Mouse (Mus musculus): Measurements from ENCODE around the gene BC067074. TPM values are rescaled to one million over a fixed set of nuclear protein-coding genes. Genes with fewer than 3 reads are reported as not detected.
"Not testable (repeated sequence)": the region's sequence is repeated elsewhere in the genome, so short reads cannot be mapped to it uniquely, and the experiment has no call there.

The BC067074 gene
- polyA plus RNA-seq, 1 experiment from 2014 or later = 5.4 TPM

GRCm38 (mm10) chr13:113374084-113374405 lies 81.1 kb downstream of the BC067074 start:
- 17% methylated on average over 2 of the region's 2 CpGs for WGBS
- no peak for ATAC-seq (ENCODE audit: insufficient read depth)

GRCm38 (mm10) chr13:113377631-113378030 lies 84.7 kb downstream of the BC067074 start:
- H3K4me2 ChIP-seq = no peak overlapping the region
- no peaks in the 10 kb centered on the region for H3K4me1 ChIP-seq (ENCODE audit: insufficient read depth)
- ATAC-seq (ENCODE audit: insufficient read depth) = no peak
- H3K27me3 ChIP-seq (ENCODE audit: insufficient read depth, low read length) = no peaks in the 10 kb centered on the region
- H3K9me3 ChIP-seq (ENCODE audit: low read depth, low read length) = no peaks in the 10 kb centered on the region
- no peak for DNase-seq
- no peaks in the 10 kb centered on the region for H3K36me3 ChIP-seq (ENCODE audit: insufficient read depth)
- H3K4me3 ChIP-seq (ENCODE audit: low read depth, low read length) = no peak overlapping the region
- WGBS = 79% methylated on average over 7 of the region's 7 CpGs
- H3K27ac ChIP-seq (ENCODE audit: low read depth) = no peak overlapping the region
- no peak for TF ChIP-seq CTCF (IDR thresholded peaks at IDR 0.05; ENCODE audit: low read depth)
- H3K9ac ChIP-seq = no peak overlapping the region

More at GRCm38 (mm10) chr13:113374084-113374405, 81.1 kb downstream of the BC067074 start:
- no peak for DNase-seq
- Histone ChIP-seq H3K27me3 (ENCODE audit: insufficient read depth, low read length) (no peaks in the 10 kb centered on the region), H3K4me3 (ENCODE audit: low read depth, low read length) (no peak overlapping the region), H3K9me3 (ENCODE audit: low read depth, low read length) (no peaks in the 10 kb centered on the region), H3K9ac (no peak overlapping the region), H3K4me1 (ENCODE audit: insufficient read depth) (no peaks in the 10 kb centered on the region), H3K4me2 (no peak overlapping the region), H3K27ac (ENCODE audit: low read depth) (no peak overlapping the region), H3K36me3 (ENCODE audit: insufficient read depth) (no peaks in the 10 kb centered on the region)
- no peak for TF ChIP-seq CTCF (IDR thresholded peaks at IDR 0.05; ENCODE audit: low read depth)

GRCm38 (mm10) chr13:113378980-113379410 lies 86.0 kb downstream of the BC067074 start:
- WGBS = 78% methylated on average over 8 of the region's 8 CpGs
- ATAC-seq (ENCODE audit: insufficient read depth) (no peak; the same call in 1 of the 2 replicates), DNase-seq (no peak)
- no peak overlapping the region for H3K9ac ChIP-seq
- no peak overlapping the region for H3K4me2 ChIP-seq
- no peaks in the 10 kb centered on the region for H3K36me3 ChIP-seq (ENCODE audit: insufficient read depth)
- no peak for TF ChIP-seq CTCF (IDR thresholded peaks at IDR 0.05; ENCODE audit: low read depth)
- no peak overlapping the region for H3K4me3 ChIP-seq (ENCODE audit: low read depth, low read length)
- H3K9me3 ChIP-seq (ENCODE audit: low read depth, low read length) = no peaks in the 10 kb centered on the region
- H3K27ac ChIP-seq (ENCODE audit: low read depth) = no peak overlapping the region
- H3K27me3 ChIP-seq (ENCODE audit: insufficient read depth, low read length) = no peaks in the 10 kb centered on the region
- no peaks in the 10 kb centered on the region for H3K4me1 ChIP-seq (ENCODE audit: insufficient read depth)

GRCm38 (mm10) chr13:113379766-113380309 lies 86.9 kb downstream of the BC067074 start:
- Histone ChIP-seq H3K9me3 (ENCODE audit: low read depth, low read length) (no peaks in the 10 kb centered on the region), H3K27me3 (ENCODE audit: insufficient read depth, low read length) (no peaks in the 10 kb centered on the region), H3K4me1 (ENCODE audit: insufficient read depth) (no peaks in the 10 kb centered on the region), H3K36me3 (ENCODE audit: insufficient read depth) (no peaks in the 10 kb centered on the region), H3K4me2 (no peak overlapping the region), H3K9ac (no peak overlapping the region), H3K4me3 (ENCODE audit: low read depth, low read length) (no peak overlapping the region), H3K27ac (ENCODE audit: low read depth) (no peak overlapping the region)
- no peak for TF ChIP-seq CTCF (IDR thresholded peaks at IDR 0.05; ENCODE audit: low read depth)
- DNase-seq = no peak
- no peak for ATAC-seq (ENCODE audit: insufficient read depth)
- WGBS = 44% methylated on average over 6 of the region's 6 CpGs

GRCm38 (mm10) chr13:113381710-113382109 lies 88.8 kb downstream of the BC067074 start:
- Histone ChIP-seq H3K9me3 (ENCODE audit: low read depth, low read length) (no peaks in the 10 kb centered on the region), H3K27me3 (ENCODE audit: insufficient read depth, low read length) (no peaks in the 10 kb centered on the region), H3K4me3 (ENCODE audit: low read depth, low read length) (no peak overlapping the region), H3K36me3 (ENCODE audit: insufficient read depth) (no peaks in the 10 kb centered on the region), H3K9ac (no peak overlapping the region), H3K27ac (ENCODE audit: low read depth) (no peak overlapping the region), H3K4me2 (no peak overlapping the region), H3K4me1 (ENCODE audit: insufficient read depth) (no peaks in the 10 kb centered on the region)
- 55% methylated on average over 1 of the region's 1 CpGs for WGBS
- no peak for ATAC-seq (ENCODE audit: insufficient read depth)
- no peak for TF ChIP-seq CTCF (IDR thresholded peaks at IDR 0.05; ENCODE audit: low read depth)
- DNase-seq = no peak

GRCm38 (mm10) chr13:113382201-113382600 lies 89.2 kb downstream of the BC067074 start:
- H3K36me3 ChIP-seq (ENCODE audit: insufficient read depth) = no peaks in the 10 kb centered on the region
- H3K9me3 ChIP-seq (ENCODE audit: low read depth, low read length) = no peaks in the 10 kb centered on the region
- H3K27ac ChIP-seq (ENCODE audit: low read depth) = no peak overlapping the region
- no peak overlapping the region for H3K4me2 ChIP-seq
- H3K4me1 ChIP-seq (ENCODE audit: insufficient read depth) = no peaks in the 10 kb centered on the region
- no peaks in the 10 kb centered on the region for H3K27me3 ChIP-seq (ENCODE audit: insufficient read depth, low read length)
- H3K4me3 ChIP-seq (ENCODE audit: low read depth, low read length) = no peak overlapping the region
- ATAC-seq (ENCODE audit: insufficient read depth) = no peak
- no peak for TF ChIP-seq CTCF (IDR thresholded peaks at IDR 0.05; ENCODE audit: low read depth)
- DNase-seq = no peak
- 76% methylated on average over 2 of the region's 2 CpGs for WGBS
- H3K9ac ChIP-seq = no peak overlapping the region

- DNase-seq; H3K36me3 ChIP-seq (ENCODE audit: insufficient read depth); H3K4me2 ChIP-seq; H3K27ac ChIP-seq (ENCODE audit: low read depth); H3K4me1 ChIP-seq (ENCODE audit: insufficient read depth); H3K4me3 ChIP-seq (ENCODE audit: low read depth, low read length); H3K9me3 ChIP-seq (ENCODE audit: low read depth, low read length); H3K27me3 ChIP-seq (ENCODE audit: insufficient read depth, low read length); ATAC-seq (ENCODE audit: insufficient read depth); H3K9ac ChIP-seq: not testable (repeated sequence)
Measured at GRCm38 (mm10) chr13:113382770-113383169, 89.8 kb downstream of the BC067074 start.

GRCm38 (mm10) chr13:113393386-113393785 lies 100.4 kb downstream of the BC067074 start:
- no peak for ATAC-seq (ENCODE audit: insufficient read depth)
- WGBS = 94% methylated on average over 6 of the region's 6 CpGs
- no peaks in the 10 kb centered on the region for H3K27me3 ChIP-seq (ENCODE audit: insufficient read depth, low read length)
- no peaks in the 10 kb centered on the region for H3K36me3 ChIP-seq (ENCODE audit: insufficient read depth)
- no peak overlapping the region for H3K4me3 ChIP-seq (ENCODE audit: low read depth, low read length)
- no peaks in the 10 kb centered on the region for H3K4me1 ChIP-seq (ENCODE audit: insufficient read depth)
- no peak overlapping the region for H3K27ac ChIP-seq (ENCODE audit: low read depth)
- no peak overlapping the region for H3K4me2 ChIP-seq
- no peaks in the 10 kb centered on the region for H3K9me3 ChIP-seq (ENCODE audit: low read depth, low read length)
- no peak for TF ChIP-seq CTCF (IDR thresholded peaks at IDR 0.05; ENCODE audit: low read depth)
- no peak overlapping the region for H3K9ac ChIP-seq
- no peak for DNase-seq

Data from lung, embryonic 14.5 days (tissue).